Mouse (Mus musculus) kidney, adult 2 months (tissue): Measurements from ENCODE around the gene Slc25a47.

Experiments
- CTCF ChIP-seq: fragments of 200-500 bp; conservative IDR thresholded peaks from 2 replicates; pipeline ENCODE4 v1.5.1; 2011; ENCODE audit warnings: low read depth, mild to moderate bottlenecking, control low read depth, low read length, moderate library complexity, mixed read lengths; ENCODE audit not compliant: insufficient read depth, insufficient read length
- POLR2A ChIP-seq: fragments of 200-500 bp; IDR thresholded peaks from one replicate; pipeline ENCODE4 v1.6.1; 2011; ENCODE audit warnings: low read depth, low read length, control low read depth

- TF ChIP-seq CTCF (peak; percentile 55), POLR2A (no peak)
Measured at GRCm38 (mm10) chr12:108896006-108896405, 60.2 kb downstream of the Slc25a47 start.
